Comparison of ENCODE assay signal across 8 mouse cellular contexts in the genomic region with DNA sequence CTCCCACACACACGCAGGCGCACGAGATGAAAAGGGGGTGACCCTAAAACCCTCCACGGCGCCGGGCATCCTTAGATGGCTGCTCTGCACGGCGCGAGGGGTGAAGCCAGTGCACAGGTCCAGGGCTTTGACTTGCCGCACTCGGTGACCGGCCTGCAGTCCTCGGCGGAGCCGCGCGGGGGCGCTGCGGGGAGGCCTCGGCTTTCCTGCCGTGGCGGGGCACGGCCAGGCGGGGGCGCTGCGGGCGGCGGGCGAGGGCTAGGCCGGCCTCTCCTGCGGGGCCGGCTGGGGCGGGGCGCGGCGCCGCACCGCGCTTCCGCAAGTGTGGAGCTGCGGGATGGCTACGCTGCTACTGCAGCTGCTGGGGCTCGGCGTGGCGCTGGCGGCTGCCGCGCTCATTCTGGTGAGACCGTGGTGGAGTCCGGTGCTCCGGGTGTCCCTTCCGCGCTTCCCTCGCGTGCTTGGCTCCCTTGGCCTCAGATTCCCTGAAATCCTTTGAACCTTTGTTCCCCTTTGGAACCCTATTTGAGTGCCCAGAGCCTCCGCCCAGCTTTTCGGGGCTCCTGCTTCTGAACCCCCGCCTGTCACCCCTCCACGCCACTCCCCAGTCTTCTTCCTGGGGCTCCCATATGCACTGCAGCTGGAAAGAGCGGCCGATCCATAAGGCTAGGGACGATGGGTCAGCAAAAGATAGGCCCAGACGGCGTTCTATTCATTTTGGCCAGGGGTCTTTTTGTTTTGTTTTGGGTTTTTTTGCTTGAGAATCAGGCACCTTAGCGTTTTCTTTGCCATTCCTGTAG. TPM values are rescaled to one million over a fixed set of nuclear protein-coding genes. Genes with fewer than 3 reads are reported as not detected.
DNase-seq lines count a peak whose midpoint lies in the region; ATAC-seq and TF ChIP-seq lines count a peak whose summit lies in the region.

A gene (minus strand): TSS at position 147 of the 800 bp plus-strand sequence.
A gene (plus strand): TSS at position 293 of the 800 bp plus-strand sequence.

- DNase-seq in B cell, adult 2 months, result peak; percentile 99 to 100
- peak; percentile 89 for DNase-seq in brain, adult 2 months (ENCODE audit: low read depth, low spot score)
- DNase-seq in kidney, postnatal 0 days (ENCODE audit: low spot score), result peak; percentile 73
- DNase-seq in liver, adult 2 months (ENCODE audit: extremely low read depth, low read depth, low spot score), result peak; percentile 51
- peak; percentile 85 to 86 for DNase-seq in spleen, postnatal 36 days (ENCODE audit: low spot score in 2 of 2)

- ATAC-seq in heart, embryonic 12.5 days (ENCODE audit: insufficient number of reproducible peaks, low FRiP score), result peak; percentile 92
- peak; percentile 90 for ATAC-seq in kidney, postnatal 0 days (replicated peaks; ENCODE audit: low FRiP score, low read depth)
- ATAC-seq in monocyte, adult 5-6 weeks (replicated peaks; ENCODE audit: insufficient number of reproducible peaks, low FRiP score, low TSS enrichment, poor library complexity, severe bottlenecking), result peak; percentile 46

- peak within 1 kb of the TSS; percentile 94 for H3K9ac ChIP-seq in heart, embryonic 12.5 days
- H3K9ac ChIP-seq in kidney, postnatal 0 days (ENCODE audit: low read depth, low read length), result peak within 1 kb of the TSS; percentile 76
- H3K9ac ChIP-seq in liver, adult 2 months (ENCODE audit: low read depth, low read length), result peak within 1 kb of the TSS; percentile 89

- H3K27ac ChIP-seq in heart, embryonic 12.5 days (ENCODE audit: poor library complexity, severe bottlenecking), result peak within 1 kb of the TSS; percentile 100
- peak within 1 kb of the TSS; percentile 99 for H3K27ac ChIP-seq in kidney, postnatal 0 days
- H3K27ac ChIP-seq in liver, adult 2 months (replicated peaks; ENCODE audit: insufficient read depth, low read depth, low read length), result peak within 1 kb of the TSS; percentile 92

- TF ChIP-seq POLR2A in liver, adult 2 months (IDR thresholded peaks at IDR 0.05; ENCODE audit: extremely low read depth, insufficient read depth, low read length), result 0 out of 2 replicates have a peak, but pooled peaks have one; percentile 46

- H3K9me3 ChIP-seq in erythroblast, embryonic 14.5 days (ENCODE audit: control insufficient read depth, low read length), result no peaks in the 10 kb centered on the region
- H3K9me3 ChIP-seq in heart, embryonic 12.5 days (replicated peaks), result no peaks in the 10 kb centered on the region
- no peaks in the 10 kb centered on the region for H3K9me3 ChIP-seq in kidney, postnatal 0 days (replicated peaks; ENCODE audit: low read length)

- peak within 1 kb of the TSS; percentile 79 for H3K4me3 ChIP-seq in erythroblast, embryonic 14.5 days (replicated peaks)
- peak within 1 kb of the TSS; percentile 98 for H3K4me3 ChIP-seq in heart, embryonic 12.5 days
- peak within 1 kb of the TSS; percentile 95 for H3K4me3 ChIP-seq in kidney, postnatal 0 days (replicated peaks; ENCODE audit: low read depth, low read length)
- peak within 1 kb of the TSS; percentile 85 for H3K4me3 ChIP-seq in liver, adult 2 months (ENCODE audit: insufficient read depth, low read depth, low read length)

- H3K4me1 ChIP-seq in erythroblast, embryonic 14.5 days (ENCODE audit: control insufficient read depth), result peaks cover 35% of the 10 kb centered on the region
- peaks cover 11% of the 10 kb centered on the region for H3K4me1 ChIP-seq in heart, embryonic 12.5 days (replicated peaks)
- 0 out of 2 replicates have a peak, but pooled peaks cover 7% of the 10 kb centered on the region for H3K4me1 ChIP-seq in kidney, postnatal 0 days (replicated peaks; ENCODE audit: insufficient read depth, low read length)
- H3K4me1 ChIP-seq in liver, adult 2 months (ENCODE audit: control insufficient read depth, insufficient read depth, low read length), result peaks cover 7% of the 10 kb centered on the region; the same call in 1 of the 2 replicates

- H3K4me2 ChIP-seq in heart, embryonic 12.5 days, result peak within 1 kb of the TSS; percentile 81
- peak within 1 kb of the TSS; percentile 86 for H3K4me2 ChIP-seq in kidney, postnatal 0 days (ENCODE audit: low read length)

- TF ChIP-seq CTCF in kidney, postnatal 0 days (IDR thresholded peaks at IDR 0.05; ENCODE audit: low read depth), result peak; percentile 84
- peak; percentile 94 for TF ChIP-seq CTCF in liver, adult 2 months (IDR thresholded peaks at IDR 0.05; ENCODE audit: low read depth, low read length)

- no peaks in the 10 kb centered on the region for H3K79me2 ChIP-seq in liver, adult 2 months (ENCODE audit: control insufficient read depth, insufficient read depth, low read length)

- H3K27me3 ChIP-seq in erythroblast, embryonic 14.5 days (ENCODE audit: control insufficient read depth), result no peaks in the 10 kb centered on the region
- no peaks in the 10 kb centered on the region for H3K27me3 ChIP-seq in heart, embryonic 12.5 days (replicated peaks)
- H3K27me3 ChIP-seq in kidney, postnatal 0 days (ENCODE audit: insufficient read depth, low read length), result no peaks in the 10 kb centered on the region
- H3K27me3 ChIP-seq in liver, adult 2 months (ENCODE audit: control insufficient read depth, insufficient read depth, low read length), result no peaks in the 10 kb centered on the region

- H3K36me3 ChIP-seq in erythroblast, embryonic 14.5 days (ENCODE audit: control insufficient read depth), result peaks cover 48% of the 10 kb centered on the region
- H3K36me3 ChIP-seq in heart, embryonic 12.5 days, result peaks cover 42% of the 10 kb centered on the region
- peaks cover 30% of the 10 kb centered on the region for H3K36me3 ChIP-seq in kidney, postnatal 0 days (ENCODE audit: insufficient read depth, low read length)
- peaks cover 3% of the 10 kb centered on the region; the same call in 1 of the 2 replicates for H3K36me3 ChIP-seq in liver, adult 2 months (ENCODE audit: control insufficient read depth, insufficient read depth, low read length)

- under 1% methylated on average over 65 of the region's 65 CpGs for WGBS in heart, embryonic 12.5 days
- under 1% methylated on average over 57 of the region's 65 CpGs for WGBS in kidney, postnatal 0 days
- under 1% methylated on average over 63 of the region's 65 CpGs for WGBS in liver, adult 2 months

RNA-seq across cellular contexts. Expression of the first gene that starts in this region (rescaled TPM):
- polyA plus RNA-seq in erythroblast, embryonic 14.5 days (2012), result 2.1 and 3.5 TPM in 2 replicates
- 74.6 and 82.6 TPM in 2 replicates for polyA plus RNA-seq in heart, embryonic 12.5 days (2016; fragmentation: Nextera tagmentation; extraction: Ambion mirVana)
- polyA plus RNA-seq in kidney, postnatal 0 days (2015; fragmentation: Nextera tagmentation; extraction: Ambion mirVana), result 80.5 TPM in 2 replicates
- total RNA-seq in liver, adult 2 months (2014; rRNA removed), result 17.4 and 22.1 TPM in 2 replicates
- 8.0 and 10.1 TPM in 2 replicates for polyA plus RNA-seq in liver, adult 2 months (2012; rRNA removed)
- 85.4 to 124 TPM (median 90.1 TPM) in 3 replicates for total RNA-seq in monocyte, adult 5-6 weeks (2017)

RNA-seq across cellular contexts. Expression of the second gene that starts in this region (rescaled TPM):
- not detected in 2 replicates for polyA plus RNA-seq in erythroblast, embryonic 14.5 days (2012)
- polyA plus RNA-seq in heart, embryonic 12.5 days (2016; fragmentation: Nextera tagmentation; extraction: Ambion mirVana), result 35.8 and 41.2 TPM in 2 replicates
- polyA plus RNA-seq in kidney, postnatal 0 days (2015; fragmentation: Nextera tagmentation; extraction: Ambion mirVana), result 80.1 and 86.4 TPM in 2 replicates
- 28.3 and 33.4 TPM in 2 replicates for total RNA-seq in liver, adult 2 months (2014; rRNA removed)
- 14.8 and 17.5 TPM in 2 replicates for polyA plus RNA-seq in liver, adult 2 months (2012; rRNA removed)
- total RNA-seq in monocyte, adult 5-6 weeks (2017), result 45.9 to 54.5 TPM (median 53.9 TPM) in 3 replicates

Comparison
In these comparisons a context has a peak if more than half of its experiments do, and no peak if none do; other contexts are left out.
1. Peak in every context shown above with its lines: DNase-seq, ATAC-seq, H3K4me3 ChIP-seq and H3K27ac ChIP-seq.
2. RNA of the second gene that starts in this region (polyA plus RNA-seq): 80.1 to 86.4 TPM in kidney, postnatal 0 days, 35.8 to 41.2 TPM in heart, embryonic 12.5 days and 14.8 to 17.5 TPM in liver, adult 2 months; not detected in erythroblast, embryonic 14.5 days; every median in the first group is over 10 times any median in the second.